Mouse (Mus musculus): ENCODE measurements around the gene Atl2. TPM values are rescaled to one million over a fixed set of nuclear protein-coding genes. Genes with fewer than 3 reads are reported as not detected.

The Atl2 gene
- 19.3 and 22.8 TPM in 2 replicates for polyA plus RNA-seq (2015; fragmentation: Nextera tagmentation; extraction: Ambion mirVana)

- H3K9ac ChIP-seq (replicated peaks; ENCODE audit: low read depth) = peak within 1 kb of the TSS; percentile 91
- WGBS = under 1% methylated on average over 39 of the region's 51 CpGs
- ATAC-seq (peak; percentile 95), DNase-seq (ENCODE audit: low spot score) (peak; percentile 99)
- H3K27me3 ChIP-seq (replicated peaks; ENCODE audit: insufficient read depth, low read length) = no peaks in the 10 kb centered on the region
- H3K4me1 ChIP-seq (ENCODE audit: insufficient read depth, low read depth, low read length) = peaks cover 6% of the 10 kb centered on the region; the same call in 1 of the 2 replicates
- peak within 1 kb of the TSS; percentile 92 for H3K4me3 ChIP-seq (ENCODE audit: low read depth, low read length)
- H3K36me3 ChIP-seq (ENCODE audit: insufficient read depth, low read length) = no peaks in the 10 kb centered on the region
- TF ChIP-seq CTCF (IDR thresholded peaks at IDR 0.05) (no peak; the same call in 1 of the 2 replicates), EP300 (IDR thresholded peaks at IDR 0.05) (no peak)
- H3K27ac ChIP-seq (ENCODE audit: low read length) = peak within 1 kb of the TSS; percentile 99
- peak within 1 kb of the TSS; percentile 81 for H3K4me2 ChIP-seq (replicated peaks; ENCODE audit: low read depth, low read length)
- H3K9me3 ChIP-seq (ENCODE audit: low read length) = no peaks in the 10 kb centered on the region
Measured at GRCm38 (mm10) chr17:79895911-79896423, at the start of gene Atl2. Gene Atl2, minus strand, starts transcription at chr17:79896123.

DNA sequence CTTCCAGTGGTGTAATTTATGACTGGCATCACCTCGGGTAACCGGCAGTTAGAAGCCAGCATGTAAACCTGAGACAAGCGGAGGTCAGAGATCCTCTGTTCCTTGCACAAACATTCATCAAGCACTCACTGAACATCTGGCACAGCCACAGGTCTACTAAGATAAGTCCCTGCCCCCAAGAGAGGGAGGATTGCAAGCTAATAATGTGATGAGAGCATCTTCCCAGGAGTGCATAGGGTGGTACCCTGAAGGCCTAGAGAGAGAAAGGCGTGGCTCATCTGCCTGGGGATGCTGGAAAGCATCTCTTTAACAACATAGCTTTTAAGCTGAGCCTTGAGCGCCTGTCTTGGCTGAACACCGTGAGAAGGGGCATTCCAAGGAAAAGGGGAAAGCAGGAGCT, 48.9 kb upstream of the Atl2 start:
- Histone ChIP-seq H3K4me3 (ENCODE audit: low read depth, low read length) (no peak overlapping the region), H3K4me1 (ENCODE audit: insufficient read depth, low read depth, low read length) (no peaks in the 10 kb centered on the region), H3K27me3 (replicated peaks; ENCODE audit: insufficient read depth, low read length) (no peaks in the 10 kb centered on the region), H3K27ac (ENCODE audit: low read length) (no peak overlapping the region), H3K9me3 (ENCODE audit: low read length) (no peaks in the 10 kb centered on the region), H3K36me3 (ENCODE audit: insufficient read depth, low read length) (no peaks in the 10 kb centered on the region), H3K9ac (replicated peaks; ENCODE audit: low read depth) (no peak overlapping the region), H3K4me2 (replicated peaks; ENCODE audit: low read depth, low read length) (no peak overlapping the region)
- no peak for DNase-seq (ENCODE audit: low spot score)
- WGBS = 59% methylated on average over 6 of the region's 6 CpGs
- TF ChIP-seq CTCF (IDR thresholded peaks at IDR 0.05) (no peak), EP300 (IDR thresholded peaks at IDR 0.05) (no peak)
- ATAC-seq = no peak

DNA sequence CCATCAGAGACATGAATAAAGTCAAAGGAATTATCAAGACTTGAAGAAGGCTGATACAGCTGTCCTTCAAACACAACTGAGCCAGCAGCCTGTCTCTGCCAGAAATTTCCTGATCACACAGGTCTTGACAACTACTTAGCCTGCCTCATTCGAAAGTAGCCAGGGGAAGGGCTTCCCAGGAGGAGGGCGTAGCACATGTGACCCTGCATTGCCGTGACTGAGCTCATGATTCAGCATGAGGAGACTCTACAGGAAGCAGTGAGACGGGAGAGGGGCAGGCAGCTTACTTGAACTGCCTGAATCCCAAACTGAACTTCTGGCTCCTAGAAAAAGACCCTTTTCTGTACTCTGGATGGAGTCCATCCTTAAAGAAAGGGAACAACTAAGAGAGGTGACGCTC, 46.5 kb upstream of the Atl2 start:
- no peak overlapping the region for H3K4me3 ChIP-seq (ENCODE audit: low read depth, low read length)
- H3K9me3 ChIP-seq (ENCODE audit: low read length) = no peaks in the 10 kb centered on the region
- no peak overlapping the region for H3K9ac ChIP-seq (replicated peaks; ENCODE audit: low read depth)
- no peaks in the 10 kb centered on the region for H3K36me3 ChIP-seq (ENCODE audit: insufficient read depth, low read length)
- WGBS = 65% methylated on average over 5 of the region's 5 CpGs
- TF ChIP-seq CTCF (IDR thresholded peaks at IDR 0.05) = no peak
- no peak for TF ChIP-seq EP300 (IDR thresholded peaks at IDR 0.05)
- no peak for DNase-seq (ENCODE audit: low spot score)
- H3K27me3 ChIP-seq (replicated peaks; ENCODE audit: insufficient read depth, low read length) = no peaks in the 10 kb centered on the region
- no peaks in the 10 kb centered on the region for H3K4me1 ChIP-seq (ENCODE audit: insufficient read depth, low read depth, low read length)
- no peak overlapping the region for H3K4me2 ChIP-seq (replicated peaks; ENCODE audit: low read depth, low read length)
- no peak overlapping the region for H3K27ac ChIP-seq (ENCODE audit: low read length)
- ATAC-seq = no peak

DNA sequence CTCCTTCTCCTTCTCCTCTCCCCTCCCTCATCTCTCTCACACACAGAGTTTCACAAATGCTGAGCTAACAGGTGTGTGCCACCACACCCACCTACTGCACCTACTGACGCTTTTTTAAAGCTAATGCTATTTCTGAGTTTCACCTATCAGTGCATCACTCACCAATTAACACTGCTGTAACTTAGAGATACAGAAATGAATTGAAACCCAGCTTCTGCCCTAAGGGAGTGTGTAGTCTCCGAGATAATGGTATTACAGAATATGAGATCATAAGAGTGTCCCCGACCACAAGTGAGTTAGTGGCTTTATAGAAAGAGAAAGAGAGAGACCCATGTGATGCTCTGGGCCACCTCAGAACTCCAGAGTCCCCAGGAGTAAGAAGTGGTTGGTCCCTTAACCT, 43.2 kb upstream of the Atl2 start:
- WGBS = 69% methylated on average over 3 of the region's 3 CpGs
- TF ChIP-seq CTCF (IDR thresholded peaks at IDR 0.05) (no peak), EP300 (IDR thresholded peaks at IDR 0.05) (no peak)
- H3K4me3 ChIP-seq (ENCODE audit: low read depth, low read length) = no peak overlapping the region

GRCm38 (mm10) chr17:79937921-79938601, 42.1 kb upstream of the Atl2 start:
- no peaks in the 10 kb centered on the region for H3K27me3 ChIP-seq (replicated peaks; ENCODE audit: insufficient read depth, low read length)
- DNase-seq (ENCODE audit: low spot score) (no peak), ATAC-seq (no peak)
- no peak overlapping the region for H3K4me2 ChIP-seq (replicated peaks; ENCODE audit: low read depth, low read length)
- H3K27ac ChIP-seq (ENCODE audit: low read length) = no peak overlapping the region
- 69% methylated on average over 10 of the region's 10 CpGs for WGBS
- H3K4me1 ChIP-seq (ENCODE audit: insufficient read depth, low read depth, low read length) = no peaks in the 10 kb centered on the region
- no peak overlapping the region for H3K9ac ChIP-seq (replicated peaks; ENCODE audit: low read depth)
- TF ChIP-seq CTCF (IDR thresholded peaks at IDR 0.05) = no peak
- H3K4me3 ChIP-seq (ENCODE audit: low read depth, low read length) = no peak overlapping the region
- no peaks in the 10 kb centered on the region for H3K9me3 ChIP-seq (ENCODE audit: low read length)
- no peaks in the 10 kb centered on the region for H3K36me3 ChIP-seq (ENCODE audit: insufficient read depth, low read length)

More for the DNA sequence above, 43.2 kb upstream of the Atl2 start:
- Histone ChIP-seq H3K36me3 (ENCODE audit: insufficient read depth, low read length) (no peaks in the 10 kb centered on the region), H3K4me1 (ENCODE audit: insufficient read depth, low read depth, low read length) (no peaks in the 10 kb centered on the region), H3K4me2 (replicated peaks; ENCODE audit: low read depth, low read length) (no peak overlapping the region), H3K9me3 (ENCODE audit: low read length) (no peaks in the 10 kb centered on the region), H3K27me3 (replicated peaks; ENCODE audit: insufficient read depth, low read length) (no peaks in the 10 kb centered on the region), H3K27ac (ENCODE audit: low read length) (no peak overlapping the region), H3K9ac (replicated peaks; ENCODE audit: low read depth) (no peak overlapping the region)
- DNase-seq (ENCODE audit: low spot score) = no peak
- no peak for ATAC-seq

DNA sequence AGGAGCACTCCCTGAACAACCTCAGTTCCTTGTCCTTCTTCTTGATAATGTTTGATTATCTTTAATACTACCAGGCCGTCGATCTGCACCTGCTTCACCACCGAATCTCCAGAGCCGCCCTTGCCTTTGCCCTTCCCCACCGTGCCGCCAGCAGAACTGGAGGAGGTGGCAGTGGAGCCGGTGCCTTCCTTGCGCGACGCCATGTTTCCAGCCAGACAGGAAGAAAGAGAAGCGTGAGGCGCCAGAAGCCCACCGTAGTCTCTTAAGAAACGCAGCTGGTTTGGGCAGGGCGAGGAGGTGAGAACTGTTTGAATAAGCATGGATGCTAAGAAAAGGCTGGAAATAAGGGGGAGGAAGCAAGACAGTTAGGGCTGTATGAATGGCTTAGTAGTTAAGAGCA, 38.4 kb upstream of the Atl2 start:
- no peak for TF ChIP-seq EP300 (IDR thresholded peaks at IDR 0.05)
- TF ChIP-seq CTCF (IDR thresholded peaks at IDR 0.05) = no peak
- DNase-seq (ENCODE audit: low spot score) = no peak
- WGBS = 86% methylated on average over 15 of the region's 15 CpGs
- no peak overlapping the region for H3K9ac ChIP-seq (replicated peaks; ENCODE audit: low read depth)
- no peak overlapping the region for H3K4me2 ChIP-seq (replicated peaks; ENCODE audit: low read depth, low read length)
- H3K27ac ChIP-seq (ENCODE audit: low read length) = no peak overlapping the region
- H3K36me3 ChIP-seq (ENCODE audit: insufficient read depth, low read length) = no peaks in the 10 kb centered on the region
- no peak for ATAC-seq
- no peak overlapping the region for H3K4me3 ChIP-seq (ENCODE audit: low read depth, low read length)
- no peaks in the 10 kb centered on the region for H3K4me1 ChIP-seq (ENCODE audit: insufficient read depth, low read depth, low read length)
- no peaks in the 10 kb centered on the region for H3K27me3 ChIP-seq (replicated peaks; ENCODE audit: insufficient read depth, low read length)
- H3K9me3 ChIP-seq (ENCODE audit: low read length) = no peaks in the 10 kb centered on the region
